Mouse (Mus musculus) lung, postnatal 36 days (tissue): Measurements from ENCODE around the gene Cx3cl1.
A peak's percentile ranks its signal among the peaks of the same experiment; 100 is the strongest.

Source experiments
- DNase-seq: peaks from one replicate; pipeline ENCODE4 v3.0.0; 2022; ENCODE audit warnings: mixed read lengths

Cx3cl1 gene

GRCm38 (mm10) chr8:94771941-94772670 is at the start of gene Cx3cl1:
Gene Cx3cl1 (plus strand): TSS chr8:94772009.
- peak; percentile 94 for DNase-seq

- peak; percentile 32 for DNase-seq
Measured at GRCm38 (mm10) chr8:94725998-94726397, 45.8 kb upstream of the Cx3cl1 start.

GRCm38 (mm10) chr8:94729301-94729700 is 42.5 kb upstream of the Cx3cl1 start:
- no peak for DNase-seq

GRCm38 (mm10) chr8:94733821-94734465 is 37.9 kb upstream of the Cx3cl1 start:
- peak; percentile 52 for DNase-seq

- DNase-seq: no peak
Measured at GRCm38 (mm10) chr8:94734735-94735350, 37.0 kb upstream of the Cx3cl1 start.

- peak; percentile 74 for DNase-seq
Measured at GRCm38 (mm10) chr8:94735426-94736094, 36.2 kb upstream of the Cx3cl1 start.

- DNase-seq: no peak
Measured at GRCm38 (mm10) chr8:94739829-94740228, 32.0 kb upstream of the Cx3cl1 start.

GRCm38 (mm10) chr8:94740591-94740990 is 31.2 kb upstream of the Cx3cl1 start:
- DNase-seq: no peak

GRCm38 (mm10) chr8:94741726-94742125 is 30.1 kb upstream of the Cx3cl1 start:
- DNase-seq: no peak

- no peak for DNase-seq
Measured at GRCm38 (mm10) chr8:94744484-94744883, 27.3 kb upstream of the Cx3cl1 start.

- DNase-seq: no peak
Measured at GRCm38 (mm10) chr8:94744972-94745371, 26.8 kb upstream of the Cx3cl1 start.

GRCm38 (mm10) chr8:94745476-94746184 is 26.2 kb upstream of the Cx3cl1 start, which contains the start of gene Ccl22:
Gene Ccl22 (plus strand): TSS chr8:94745590.
- no peak for DNase-seq

- no peak for DNase-seq
Measured at GRCm38 (mm10) chr8:94746832-94747231, 25.0 kb upstream of the Cx3cl1 start.

- no peak for DNase-seq
Measured at GRCm38 (mm10) chr8:94748363-94748762, 23.4 kb upstream of the Cx3cl1 start.

GRCm38 (mm10) chr8:94749942-94750341 is 21.9 kb upstream of the Cx3cl1 start:
- no peak for DNase-seq

- no peak for DNase-seq
Measured at GRCm38 (mm10) chr8:94751023-94751849, 20.6 kb upstream of the Cx3cl1 start.

GRCm38 (mm10) chr8:94754006-94754405 is 17.8 kb upstream of the Cx3cl1 start:
- no peak for DNase-seq

- DNase-seq: no peak
Measured at GRCm38 (mm10) chr8:94754486-94754885, 17.3 kb upstream of the Cx3cl1 start.

- no peak for DNase-seq
Measured at GRCm38 (mm10) chr8:94767035-94767434, 4.8 kb upstream of the Cx3cl1 start.

GRCm38 (mm10) chr8:94770945-94771344 is 864 bp upstream of the Cx3cl1 start:
- peak; percentile 79 for DNase-seq

GRCm38 (mm10) chr8:94773048-94773447 is 1.2 kb downstream of the Cx3cl1 start:
- no peak for DNase-seq

- DNase-seq: no peak
Measured at GRCm38 (mm10) chr8:94773700-94774171, 1.9 kb downstream of the Cx3cl1 start.
